Mouse (Mus musculus) forebrain, embryonic 15.5 days (tissue): ENCODE measurements around the gene Tdg. TPM values are rescaled to one million over a fixed set of nuclear protein-coding genes. Genes with fewer than 3 reads are reported as not detected.

ENCODE experiments used
- ATAC-seq: fragments of 200-750 bp; cut with Nextera tagmentation; replicated peaks from 2 replicates; pipeline ENCODE4 v1.8.0; 2017; ENCODE audit warnings: mild to moderate bottlenecking, moderate TSS enrichment, moderate library complexity
- H3K27ac ChIP-seq: fragments of 300-500 bp; sonication (generic); replicated peaks from 2 replicates; pipeline ENCODE4 v1.5.1; 2015; ENCODE audit warnings: mild to moderate bottlenecking, inconsistent platforms
- H3K27me3 ChIP-seq: fragments of 300-500 bp; sonication (generic); 2 replicates; pipeline ENCODE4 v1.6.1; 2015; ENCODE audit warnings: inconsistent platforms
- H3K36me3 ChIP-seq: fragments of 300-500 bp; sonication (generic); 2 replicates; pipeline ENCODE4 v1.6.1; 2015; ENCODE audit warnings: mild to moderate bottlenecking, inconsistent platforms
- H3K4me1 ChIP-seq: fragments of 300-500 bp; sonication (generic); 2 replicates; pipeline ENCODE4 v1.6.1; 2015; ENCODE audit warnings: inconsistent platforms
- H3K4me2 ChIP-seq: fragments of 300-500 bp; sonication (generic); replicated peaks from 2 replicates; pipeline ENCODE4 v1.6.1; 2015; ENCODE audit warnings: mild to moderate bottlenecking, inconsistent platforms
- H3K4me3 ChIP-seq: fragments of 300-500 bp; sonication (generic); 2 replicates; pipeline ENCODE4 v1.5.1; 2015; ENCODE audit warnings: mild to moderate bottlenecking, inconsistent platforms
- H3K9ac ChIP-seq: fragments of 300-500 bp; sonication (generic); replicated peaks from 2 replicates; pipeline ENCODE4 v1.6.1; 2015; ENCODE audit warnings: mild to moderate bottlenecking, inconsistent platforms
- H3K9me3 ChIP-seq: fragments of 300-500 bp; sonication (generic); 2 replicates; pipeline ENCODE4 v1.6.1; 2016; ENCODE audit warnings: inconsistent platforms
- WGBS: fragments of 180-500 bp; shearing (Covaris S2); methylation state at CpG from one replicate; pipeline ENCODE4 v1.1.7; 2015; ENCODE audit warnings: mixed read lengths; 5-methylcytosine and 5-hydroxymethylcytosine counted together
- polyA plus RNA-seq: library from polyadenylated mRNA; unstranded; fragments of >200 nt; fragmentation: Nextera tagmentation; extraction: Ambion mirVana; gene quantifications from 2 replicates; pipeline ENCODE4 v1.2.1, GENCODE M21; 2015

Gene Tdg
- polyA plus RNA-seq, 1 experiment from 2014 or later, result 223 TPM

DNA sequence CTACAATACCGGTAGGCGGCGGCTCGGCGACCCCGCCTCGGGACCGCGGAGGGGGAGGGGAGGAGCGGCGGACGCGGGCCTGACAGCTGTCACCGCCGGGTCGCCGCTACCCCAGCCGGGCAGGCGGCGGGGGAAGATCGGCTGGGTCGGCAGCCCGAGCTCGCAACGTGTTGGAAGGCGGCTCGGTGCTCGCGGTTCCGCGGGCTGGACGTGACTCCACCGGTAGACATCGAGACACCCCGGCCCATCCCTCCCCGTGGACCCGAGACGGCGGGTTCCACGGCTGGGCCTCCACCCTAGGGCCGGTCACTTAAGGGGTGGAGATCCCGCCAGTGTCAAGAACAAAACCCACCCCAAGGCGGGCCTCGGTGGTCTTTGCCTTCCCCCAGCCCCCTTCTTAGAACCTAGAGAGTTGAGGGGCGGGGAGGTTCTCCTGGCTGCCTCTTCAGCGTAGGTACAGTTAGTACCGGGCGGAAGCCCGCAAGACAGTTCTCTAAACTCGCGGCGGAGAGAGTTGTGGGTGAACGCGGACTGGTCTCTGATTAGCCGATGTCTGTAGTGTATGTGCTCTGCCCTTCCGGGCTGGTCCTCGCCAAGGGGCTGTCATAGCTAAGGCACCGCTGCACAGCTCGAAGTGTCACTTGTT is 69.8 kb downstream of the Tdg start:
- peak; percentile 81 for ATAC-seq
- H3K36me3 ChIP-seq, result peaks cover 10% of the 10 kb centered on the region
- peak overlapping the region; percentile 82 for H3K9ac ChIP-seq
- peaks cover 15% of the 10 kb centered on the region for H3K4me1 ChIP-seq
- peak overlapping the region; percentile 69 for H3K4me2 ChIP-seq
- WGBS, result under 1% methylated on average over 58 of the region's 59 CpGs
- peak overlapping the region; percentile 77 for H3K27ac ChIP-seq
- H3K27me3 ChIP-seq, result no peaks in the 10 kb centered on the region
- H3K4me3 ChIP-seq, result peak overlapping the region; percentile 80
- H3K9me3 ChIP-seq, result no peaks in the 10 kb centered on the region

Other genes with a start within 250 kb of the Tdg start
- gene Gm1553, start 137.2 kb upstream of the Tdg start, polyA plus RNA-seq, result not detected in 2 replicates
- gene 1190007I07Rik, start 6.6 kb upstream of the Tdg start, polyA plus RNA-seq, result 34.1 and 34.2 TPM in 2 replicates
- gene Glt8d2, start 60.8 kb downstream of the Tdg start, polyA plus RNA-seq, result 2.9 and 3.7 TPM in 2 replicates
- 51.4 and 54.7 TPM in 2 replicates for gene Hcfc2, start 66.3 kb downstream of the Tdg start, polyA plus RNA-seq
- 62.5 and 67.4 TPM in 2 replicates for gene Nfyb, start 134.3 kb downstream of the Tdg start, polyA plus RNA-seq
- 172 and 174 TPM in 2 replicates for gene Txnrd1, start 204.1 kb downstream of the Tdg start, polyA plus RNA-seq
- gene Eid3, start 236.8 kb downstream of the Tdg start, polyA plus RNA-seq, result 0.22 and 0.51 TPM in 2 replicates